Mouse (Mus musculus) liver, embryonic 11.5 days (tissue): Measurements from ENCODE around the gene Bag2. TPM values are rescaled to one million over a fixed set of nuclear protein-coding genes. Genes with fewer than 3 reads are reported as not detected.
A peak's percentile ranks its signal among the peaks of the same experiment; 100 is the strongest.
"Not testable (repeated sequence)": the region's sequence is repeated elsewhere in the genome, so short reads cannot be mapped to it uniquely, and the experiment has no call there.

Experiments used
- ATAC-seq: fragments of 200-750 bp; cut with Nextera tagmentation; replicated peaks from 2 replicates; pipeline ENCODE4 v1.8.0; 2017; ENCODE audit warnings: moderate number of reproducible peaks, mild to moderate bottlenecking, moderate TSS enrichment, moderate library complexity; ENCODE audit not compliant: low FRiP score
- DNase-seq: peaks from one replicate; pipeline ENCODE4 v3.0.0-alpha.2; 2017; ENCODE audit warnings: low spot score
- H3K27ac ChIP-seq: fragments of 300-500 bp; sonication (generic); 2 replicates; pipeline ENCODE4 v1.5.1; 2014; ENCODE audit warnings: mild to moderate bottlenecking, low read depth, low read length, control low read depth
- H3K27me3 ChIP-seq: fragments of 300-500 bp; sonication (generic); replicated peaks from 2 replicates; pipeline ENCODE4 v1.6.1; 2014; ENCODE audit warnings: low read length, mixed read lengths; ENCODE audit not compliant: control insufficient read depth, insufficient read depth
- H3K36me3 ChIP-seq: fragments of 300-500 bp; sonication (generic); 2 replicates; pipeline ENCODE4 v1.6.1; 2014; ENCODE audit warnings: mild to moderate bottlenecking, low read length, moderate library complexity, mixed read lengths; ENCODE audit not compliant: control insufficient read depth, insufficient read depth
- H3K4me1 ChIP-seq: fragments of 300-500 bp; sonication (generic); replicated peaks from 2 replicates; pipeline ENCODE4 v1.6.1; 2014; ENCODE audit warnings: low read length, mixed read lengths; ENCODE audit not compliant: control insufficient read depth, insufficient read depth
- H3K4me2 ChIP-seq: fragments of 300-500 bp; sonication (generic); 2 replicates; pipeline ENCODE4 v1.6.1; 2014; ENCODE audit warnings: mild to moderate bottlenecking, control low read depth, moderate library complexity
- H3K4me3 ChIP-seq: fragments of 300-500 bp; sonication (generic); 2 replicates; pipeline ENCODE4 v1.5.1; 2014; ENCODE audit warnings: low read depth, low read length, control low read depth
- H3K9ac ChIP-seq: fragments of 300-500 bp; sonication (generic); 2 replicates; pipeline ENCODE4 v1.6.1; 2014; ENCODE audit warnings: low read depth, low read length, control low read depth
- H3K9me3 ChIP-seq: fragments of 300-500 bp; sonication (generic); 2 replicates; pipeline ENCODE4 v1.6.1; 2016; ENCODE audit warnings: low read length, inconsistent platforms, mixed read lengths; ENCODE audit not compliant: control insufficient read depth
- WGBS: fragments of 180-500 bp; shearing (Covaris S2); extraction: QIAGEN DNeasy Blood & Tissue Kit; methylation state at CpG from one replicate; pipeline ENCODE4 v1.1.7; 2014; 5-methylcytosine and 5-hydroxymethylcytosine counted together
- polyA plus RNA-seq: library from polyadenylated mRNA; unstranded; fragments of >200 nt; fragmentation: Nextera tagmentation; extraction: Ambion mirVana; gene quantifications from 2 replicates; pipeline ENCODE4 v1.2.1, GENCODE M21; 2014

Gene Bag2
- polyA plus RNA-seq, 1 experiment from 2014 or later: 103 TPM

GRCm38 (mm10) chr1:33756258-33757032 lies 1.1 kb downstream of the Bag2 start:
- H3K4me3 ChIP-seq: peak overlapping the region; percentile 67
- H3K27ac ChIP-seq: peak overlapping the region; percentile 52
- H3K9me3 ChIP-seq: no peaks in the 10 kb centered on the region
- H3K4me1 ChIP-seq: peaks cover 26% of the 10 kb centered on the region
- 0 out of 2 replicates have a peak, but pooled peaks have one; percentile 19 for ATAC-seq
- H3K36me3 ChIP-seq: peaks cover 5% of the 10 kb centered on the region; the same call in 1 of the 2 replicates
- DNase-seq: peak; percentile 47
- WGBS: 20% methylated on average over 18 of the region's 18 CpGs
- H3K4me2 ChIP-seq: peak overlapping the region; percentile 95
- no peaks in the 10 kb centered on the region for H3K27me3 ChIP-seq
- H3K9ac ChIP-seq: peak overlapping the region; percentile 83

GRCm38 (mm10) chr1:33755799-33756198 lies 1.8 kb downstream of the Bag2 start:
- ATAC-seq (0 out of 2 replicates have a peak, but pooled peaks have one; percentile 27), DNase-seq (no peak)
- no peaks in the 10 kb centered on the region for H3K27me3 ChIP-seq
- H3K4me1 ChIP-seq: peaks cover 26% of the 10 kb centered on the region
- H3K9me3 ChIP-seq: no peaks in the 10 kb centered on the region
- 69% methylated on average over 7 of the region's 7 CpGs for WGBS
- H3K4me2 ChIP-seq: peak overlapping the region; percentile 95
- peak overlapping the region; percentile 67 for H3K4me3 ChIP-seq
- H3K36me3 ChIP-seq: peaks cover 9% of the 10 kb centered on the region; the same call in 1 of the 2 replicates
- peak overlapping the region; percentile 83 for H3K9ac ChIP-seq
- H3K27ac ChIP-seq: peak overlapping the region; percentile 52

GRCm38 (mm10) chr1:33754965-33755735 lies 2.4 kb downstream of the Bag2 start:
- Histone ChIP-seq H3K36me3 (peaks cover 9% of the 10 kb centered on the region; the same call in 1 of the 2 replicates), H3K9me3 (no peaks in the 10 kb centered on the region), H3K27me3 (no peaks in the 10 kb centered on the region), H3K4me2 (peak overlapping the region; percentile 95), H3K27ac (peak overlapping the region; percentile 13; the same call in 1 of the 2 replicates), H3K4me1 (peaks cover 26% of the 10 kb centered on the region), H3K4me3 (peak overlapping the region; percentile 16), H3K9ac (0 out of 2 replicates have a peak overlapping the region, but pooled peaks have one; percentile 10)
- 68% methylated on average over 21 of the region's 21 CpGs for WGBS
- DNase-seq: no peak
- peak; percentile 83 for ATAC-seq

- peaks cover 12% of the 10 kb centered on the region for H3K36me3 ChIP-seq
- no peaks in the 10 kb centered on the region for H3K9me3 ChIP-seq
- no peak overlapping the region for H3K4me2 ChIP-seq
- H3K4me3 ChIP-seq: no peak overlapping the region
- DNase-seq (no peak), ATAC-seq (no peak)
- H3K27me3 ChIP-seq: no peaks in the 10 kb centered on the region
- H3K9ac ChIP-seq: no peak overlapping the region
- WGBS: 91% methylated on average over 17 of the region's 17 CpGs
- H3K27ac ChIP-seq: no peak overlapping the region
- peaks cover 26% of the 10 kb centered on the region for H3K4me1 ChIP-seq
Observed at GRCm38 (mm10) chr1:33754089-33754488, 3.5 kb downstream of the Bag2 start.

- no peak overlapping the region for H3K4me2 ChIP-seq
- H3K9ac ChIP-seq: no peak overlapping the region
- WGBS: 90% methylated on average over 10 of the region's 10 CpGs
- ATAC-seq (no peak), DNase-seq (no peak)
- no peak overlapping the region for H3K27ac ChIP-seq
- no peaks in the 10 kb centered on the region for H3K27me3 ChIP-seq
- H3K4me1 ChIP-seq: peaks cover 17% of the 10 kb centered on the region
- H3K4me3 ChIP-seq: no peak overlapping the region
- peaks cover 21% of the 10 kb centered on the region for H3K36me3 ChIP-seq
- no peaks in the 10 kb centered on the region for H3K9me3 ChIP-seq
Observed at GRCm38 (mm10) chr1:33751283-33751682, 6.3 kb downstream of the Bag2 start.

- not testable (repeated sequence) for H3K9me3 ChIP-seq, H3K27ac ChIP-seq, H3K4me1 ChIP-seq, H3K4me3 ChIP-seq, ATAC-seq, H3K27me3 ChIP-seq, DNase-seq, H3K4me2 ChIP-seq, H3K9ac ChIP-seq
- WGBS: 86% methylated on average over 3 of the region's 4 CpGs
- peaks cover 29% of the 10 kb centered on the region for H3K36me3 ChIP-seq
Observed at GRCm38 (mm10) chr1:33749709-33750108, 7.9 kb downstream of the Bag2 start.

- no peaks in the 10 kb centered on the region for H3K27me3 ChIP-seq
- no peak overlapping the region for H3K4me2 ChIP-seq
- no peak overlapping the region for H3K9ac ChIP-seq
- H3K4me3 ChIP-seq: no peak overlapping the region
- ATAC-seq: no peak
- no peak overlapping the region for H3K27ac ChIP-seq
- H3K4me1 ChIP-seq: no peaks in the 10 kb centered on the region
- 96% methylated on average over 11 of the region's 11 CpGs for WGBS
- no peaks in the 10 kb centered on the region for H3K9me3 ChIP-seq
- peaks cover 29% of the 10 kb centered on the region for H3K36me3 ChIP-seq
- no peak for DNase-seq
Observed at GRCm38 (mm10) chr1:33749109-33749508, 8.5 kb downstream of the Bag2 start.

GRCm38 (mm10) chr1:33745901-33746300 lies 11.7 kb downstream of the Bag2 start:
- Histone ChIP-seq H3K4me2 (no peak overlapping the region), H3K9me3 (no peaks in the 10 kb centered on the region), H3K27me3 (no peaks in the 10 kb centered on the region), H3K9ac (no peak overlapping the region), H3K36me3 (peaks cover 20% of the 10 kb centered on the region), H3K27ac (no peak overlapping the region), H3K4me1 (no peaks in the 10 kb centered on the region), H3K4me3 (no peak overlapping the region)
- no peak for DNase-seq
- peak; percentile 37 for ATAC-seq
- 90% methylated on average over 4 of the region's 4 CpGs for WGBS
